Mouse (Mus musculus) MEL (cell line): ENCODE data around the gene Lpar6. TPM values are rescaled to one million over a fixed set of nuclear protein-coding genes. Genes with fewer than 3 reads are reported as not detected.

ENCODE experiments used
- DNase-seq: peaks from one replicate; pipeline ENCODE4 v3.0.0; 2011; ENCODE audit warnings: low read depth, low spot score
- H3K27ac ChIP-seq: 2 replicates; pipeline ENCODE4 v1.5.1; 2012; ENCODE audit warnings: low read depth, mild to moderate bottlenecking, control low read depth, low read length, moderate library complexity; ENCODE audit not compliant: control insufficient read depth
- H3K27me3 ChIP-seq, 2 experiments: fragments of 150-350 bp in 1 of 2; sonication (generic) in 1 of 2; 2 replicates each; pipeline ENCODE4 v1.6.1; 2012; ENCODE audit warnings: low read length in 2 of 2, mild to moderate bottlenecking in 2 of 2, improper control_type of control experiment in 1 of 2, moderate library complexity in 1 of 2; ENCODE audit not compliant: insufficient read depth in 2 of 2, control insufficient read depth in 1 of 2
- H3K36me3 ChIP-seq, 2 experiments: 2 replicates each; pipeline ENCODE4 v1.6.1; 2012 to 2014; ENCODE audit warnings: low read length in 2 of 2, improper control_type of control experiment in 1 of 2, inconsistent platforms in 1 of 2, mild to moderate bottlenecking in 1 of 2; ENCODE audit not compliant: insufficient read depth in 2 of 2, control insufficient read depth in 1 of 2
- H3K4me1 ChIP-seq, 2 experiments: fragments of 150-350 bp in 1 of 2; sonication (generic) in 1 of 2; 2 replicates each; pipeline ENCODE4 v1.6.1; 2012; ENCODE audit warnings: low read length in 2 of 2, improper control_type of control experiment in 1 of 2, mild to moderate bottlenecking in 1 of 2; ENCODE audit not compliant: insufficient read depth in 2 of 2, control insufficient read depth in 1 of 2
- H3K4me3 ChIP-seq, 2 experiments: fragments of 150-350 bp in 1 of 2; sonication (generic) in 1 of 2; 2 replicates each; pipeline ENCODE4 v1.5.1; 2012; ENCODE audit warnings: low read depth in 2 of 2, low read length in 2 of 2, mild to moderate bottlenecking in 2 of 2, moderate library complexity in 2 of 2, control low read depth in 1 of 2, improper control_type of control experiment in 1 of 2; ENCODE audit not compliant: control insufficient read depth in 1 of 2, insufficient read depth in 1 of 2
- H3K79me2 ChIP-seq: 2 replicates; pipeline ENCODE4 v1.6.1; 2012; ENCODE audit warnings: mild to moderate bottlenecking, low read length, moderate library complexity; ENCODE audit not compliant: control insufficient read depth, poor library complexity, insufficient read depth
- H3K9ac ChIP-seq: 2 replicates; pipeline ENCODE4 v1.6.1; 2012; ENCODE audit warnings: low read depth, mild to moderate bottlenecking, control low read depth, low read length, moderate library complexity; ENCODE audit not compliant: control insufficient read depth, poor library complexity, severe bottlenecking
- H3K9me3 ChIP-seq: fragments of 150-350 bp; sonication (generic); replicated peaks from 2 replicates; pipeline ENCODE4 v1.6.1; 2012; ENCODE audit warnings: mild to moderate bottlenecking, low read length, improper control_type of control experiment, moderate library complexity; ENCODE audit not compliant: insufficient read depth
- BHLHE40 ChIP-seq: IDR thresholded peaks from 2 replicates; pipeline ENCODE4 v1.6.1; 2012; ENCODE audit warnings: low read depth, mild to moderate bottlenecking, inconsistent platforms, low read length, improper control_type of control experiment, borderline replicate concordance
- CHD1 ChIP-seq: IDR thresholded peaks from 2 replicates; pipeline ENCODE4 v1.6.1; 2012; ENCODE audit warnings: low read depth, mild to moderate bottlenecking, inconsistent platforms, low read length, improper control_type of control experiment
- CHD2 ChIP-seq: IDR thresholded peaks from 2 replicates; pipeline ENCODE4 v1.6.1; 2011; ENCODE audit warnings: low read length, improper control_type of control experiment
- CTCF ChIP-seq, 3 experiments: IDR thresholded peaks in 2 of 3; conservative IDR thresholded peaks in 1 of 3; 2 replicates each; pipeline ENCODE4 v1.5.1; 2011 to 2012; ENCODE audit warnings: low read length in 3 of 3, low read depth in 2 of 3, mild to moderate bottlenecking in 2 of 3, improper control_type of control experiment in 1 of 3, inconsistent platforms in 1 of 3, mixed read lengths in 1 of 3, moderate library complexity in 1 of 3; ENCODE audit not compliant: control insufficient read depth in 1 of 3, insufficient read depth in 1 of 3, poor library complexity in 1 of 3, severe bottlenecking in 1 of 3
- E2F4 ChIP-seq: IDR thresholded peaks from 2 replicates; pipeline ENCODE4 v1.6.1; 2011; ENCODE audit warnings: low read depth, low read length, improper control_type of control experiment, borderline replicate concordance
- ELF1 ChIP-seq: IDR thresholded peaks from 2 replicates; pipeline ENCODE4 v1.6.1; 2014; ENCODE audit warnings: low read depth, mild to moderate bottlenecking, inconsistent platforms, low read length, improper control_type of control experiment, moderate library complexity
- ETS1 ChIP-seq: IDR thresholded peaks from 2 replicates; pipeline ENCODE4 v1.6.1; 2012; ENCODE audit warnings: low read depth, mild to moderate bottlenecking, inconsistent platforms, low read length, improper control_type of control experiment, moderate library complexity
- GABPA ChIP-seq: IDR thresholded peaks from 2 replicates; pipeline ENCODE4 v1.6.1; 2012; ENCODE audit warnings: low read depth, mild to moderate bottlenecking, inconsistent platforms, low read length, improper control_type of control experiment, moderate library complexity
- HCFC1 ChIP-seq: IDR thresholded peaks from 2 replicates; pipeline ENCODE4 v1.6.1; 2012; ENCODE audit warnings: low read depth, mild to moderate bottlenecking, inconsistent platforms, low read length, improper control_type of control experiment, moderate library complexity
- KAT2A ChIP-seq: conservative IDR thresholded peaks from 2 replicates; pipeline ENCODE4 v1.6.1; 2012; ENCODE audit warnings: low read depth, low read length, improper control_type of control experiment, inconsistent platforms
- MAFK ChIP-seq: IDR thresholded peaks from 2 replicates; pipeline ENCODE4 v1.6.1; 2011; ENCODE audit warnings: low read depth, mild to moderate bottlenecking, low read length, improper control_type of control experiment, borderline replicate concordance
- MAX ChIP-seq: IDR thresholded peaks from 2 replicates; pipeline ENCODE4 v1.6.1; 2011; ENCODE audit warnings: low read length, improper control_type of control experiment
- MAZ ChIP-seq: IDR thresholded peaks from 2 replicates; pipeline ENCODE4 v1.6.1; 2012; ENCODE audit warnings: low read depth, mild to moderate bottlenecking, inconsistent platforms, low read length, improper control_type of control experiment
- MXI1 ChIP-seq: IDR thresholded peaks from 2 replicates; pipeline ENCODE4 v1.6.1; 2011; ENCODE audit warnings: mild to moderate bottlenecking, low read depth, low read length, improper control_type of control experiment
- MYB ChIP-seq: IDR thresholded peaks from 2 replicates; pipeline ENCODE4 v1.6.1; 2011; ENCODE audit warnings: mild to moderate bottlenecking, low read depth, low read length, improper control_type of control experiment
- MYC ChIP-seq: IDR thresholded peaks from 2 replicates; pipeline ENCODE4 v1.6.1; 2011; ENCODE audit warnings: low read depth, mild to moderate bottlenecking, low read length, improper control_type of control experiment, moderate library complexity
- NELFE ChIP-seq: IDR thresholded peaks from 2 replicates; pipeline ENCODE4 v1.6.1; 2011; ENCODE audit warnings: low read depth, low read length, improper control_type of control experiment
- NRF1 ChIP-seq: IDR thresholded peaks from 2 replicates; pipeline ENCODE4 v1.6.1; 2014; ENCODE audit warnings: low read depth, mild to moderate bottlenecking, inconsistent platforms, low read length, improper control_type of control experiment, moderate library complexity; ENCODE audit not compliant: poor library complexity, insufficient read depth, severe bottlenecking
- RAD21 ChIP-seq: IDR thresholded peaks from 2 replicates; pipeline ENCODE4 v1.6.1; 2011; ENCODE audit warnings: mild to moderate bottlenecking, low read depth, low read length, improper control_type of control experiment
- SMC3 ChIP-seq: IDR thresholded peaks from 2 replicates; pipeline ENCODE4 v1.6.1; 2011; ENCODE audit warnings: low read depth, low read length, improper control_type of control experiment
- TCF12 ChIP-seq: IDR thresholded peaks from 2 replicates; pipeline ENCODE4 v1.6.1; 2014; ENCODE audit warnings: low read depth, mild to moderate bottlenecking, inconsistent platforms, low read length, improper control_type of control experiment, moderate library complexity
- UBTF ChIP-seq: IDR thresholded peaks from 2 replicates; pipeline ENCODE4 v1.6.1; 2012; ENCODE audit warnings: low read depth, mild to moderate bottlenecking, inconsistent platforms, low read length, improper control_type of control experiment, moderate library complexity, borderline replicate concordance; ENCODE audit not compliant: insufficient read depth
- USF1 ChIP-seq: IDR thresholded peaks from 2 replicates; pipeline ENCODE4 v1.6.1; 2014; ENCODE audit warnings: low read depth, mild to moderate bottlenecking, inconsistent platforms, low read length, improper control_type of control experiment, moderate library complexity
- USF2 ChIP-seq, 2 experiments: IDR thresholded peaks; 2 replicates each; pipeline ENCODE4 v1.6.1; 2011 to 2012; ENCODE audit warnings: improper control_type of control experiment in 2 of 2, low read length in 2 of 2, borderline replicate concordance in 1 of 2, inconsistent platforms in 1 of 2, low read depth in 1 of 2, mild to moderate bottlenecking in 1 of 2; ENCODE audit not compliant: insufficient read depth in 1 of 2
- ZC3H11A ChIP-seq: IDR thresholded peaks from 2 replicates; pipeline ENCODE4 v1.6.1; 2012; ENCODE audit warnings: low read depth, mild to moderate bottlenecking, inconsistent platforms, low read length, improper control_type of control experiment
- ZKSCAN1 ChIP-seq: IDR thresholded peaks from 2 replicates; pipeline ENCODE4 v1.6.1; 2012; ENCODE audit warnings: low read depth, mild to moderate bottlenecking, inconsistent platforms, low read length, improper control_type of control experiment, moderate library complexity
- ZMIZ1 ChIP-seq: IDR thresholded peaks from 2 replicates; pipeline ENCODE4 v1.6.1; 2012; ENCODE audit warnings: low read depth, mild to moderate bottlenecking, inconsistent platforms, low read length, improper control_type of control experiment, moderate library complexity
- ZNF384 ChIP-seq: IDR thresholded peaks from 2 replicates; pipeline ENCODE4 v1.6.1; 2012; ENCODE audit warnings: low read depth, mild to moderate bottlenecking, inconsistent platforms, low read length, improper control_type of control experiment
- polyA plus RNA-seq, 2 experiments: library from polyadenylated mRNA; stranded (reverse) in 1 of 2; unstranded in 1 of 2; fragments of >175 nt in 1 of 2; fragments of >200 nt in 1 of 2; gene quantifications; 2 replicates each; pipeline versions ENCODE4 v1.2.1 to v1.2.4; 2012; ENCODE audit warnings: low replicate concordance in 2 of 2, low read depth in 1 of 2; ENCODE audit not compliant: insufficient read length in 2 of 2, insufficient read depth in 1 of 2, missing spikeins in 1 of 2
- total RNA-seq: library from RNA; depleted of rRNA; stranded (reverse); fragments of 300-350 nt; gene quantifications from 2 replicates; pipeline ENCODE4 v1.2.3, GENCODE M21; 2012

Lpar6 gene
- total and polyA plus RNA-seq, 3 experiments, result not detected

- H3K27ac ChIP-seq, result no peak overlapping the region
- peak; percentile 60 for DNase-seq
- no peaks in the 10 kb centered on the region for H3K79me2 ChIP-seq
- no peaks in the 10 kb centered on the region for H3K4me1 ChIP-seq
- no peaks in the 10 kb centered on the region for H3K27me3 ChIP-seq
- no peaks in the 10 kb centered on the region for H3K9me3 ChIP-seq
- H3K4me3 ChIP-seq, result no peak overlapping the region
- no peak overlapping the region for H3K9ac ChIP-seq
- H3K36me3 ChIP-seq, result peaks cover 0 to 2% of the 10 kb centered on the region in 2 experiments; a peak in 1 of 4 replicates
- TF ChIP-seq ZC3H11A (0 out of 2 replicates have a peak, but pooled peaks have one; percentile 9), MYB (no peak), SMC3 (peak; percentile 58), BHLHE40 (no peak), RAD21 (peak; percentile 44), CTCF (IDR thresholded peaks at IDR 0.05 in 2 of 3, conservative IDR thresholded peaks at IDR 0.05 in 1 of 3; ENCODE audit: control insufficient read depth in 1 of 3, insufficient read depth in 1 of 3, low read depth in 2 of 3, low read length in 3 of 3, poor library complexity in 1 of 3, severe bottlenecking in 1 of 3) (peak; percentile 43 to 57 (median 50)), MXI1 (no peak), MAX (no peak)
Observed at GRCm38 (mm10) chr14:73266166-73266565, 28.5 kb downstream of the Lpar6 start.

- peaks cover 0 to 2% of the 10 kb centered on the region in 2 experiments; a peak in 1 of 4 replicates for H3K36me3 ChIP-seq
Observed at GRCm38 (mm10) chr14:73271807-73272206, 34.1 kb downstream of the Lpar6 start.

GRCm38 (mm10) chr14:73279096-73279495 is 41.4 kb downstream of the Lpar6 start:
- DNase-seq, result no peak
- no peak overlapping the region for H3K27ac ChIP-seq
- no peak overlapping the region for H3K9ac ChIP-seq
- no peaks in the 10 kb centered on the region for H3K27me3 ChIP-seq
- no peaks in the 10 kb centered on the region for H3K9me3 ChIP-seq
- no peaks in the 10 kb centered on the region for H3K4me1 ChIP-seq
- peaks cover 0 to 2% of the 10 kb centered on the region in 2 experiments; a peak in 1 of 4 replicates for H3K36me3 ChIP-seq
- H3K4me3 ChIP-seq, result no peak overlapping the region
- H3K79me2 ChIP-seq, result no peaks in the 10 kb centered on the region
- TF ChIP-seq NRF1 (no peak), CHD2 (no peak), CTCF (IDR thresholded peaks at IDR 0.05 in 2 of 3, conservative IDR thresholded peaks at IDR 0.05 in 1 of 3; ENCODE audit: control insufficient read depth in 1 of 3, insufficient read depth in 1 of 3, low read depth in 2 of 3, low read length in 3 of 3, poor library complexity in 1 of 3, severe bottlenecking in 1 of 3) (no peak), BHLHE40 (no peak), HCFC1 (no peak), SMC3 (no peak), UBTF (no peak), ZC3H11A (no peak), KAT2A (no peak), RAD21 (no peak), ZNF384 (no peak), TCF12 (no peak), ETS1 (no peak), ZKSCAN1 (no peak), GABPA (no peak), NELFE (no peak), USF2 (IDR thresholded peaks at IDR 0.05; ENCODE audit: borderline replicate concordance in 1 of 2, insufficient read depth in 1 of 2, low read depth in 1 of 2, low read length in 2 of 2) (no peak), MAFK (no peak)

More at GRCm38 (mm10) chr14:73271807-73272206, 34.1 kb downstream of the Lpar6 start:
- TF ChIP-seq ZC3H11A, result no peak
- TF ChIP-seq USF1, result no peak
- TF ChIP-seq E2F4, result no peak
- TF ChIP-seq ZKSCAN1, result no peak
- TF ChIP-seq MAZ, result no peak
- no peak for TF ChIP-seq SMC3
- TF ChIP-seq CHD1, result no peak
- no peak for TF ChIP-seq HCFC1
- TF ChIP-seq MYC, result no peak
- TF ChIP-seq ZMIZ1, result no peak
- TF ChIP-seq ELF1, result no peak
- no peak overlapping the region for H3K27ac ChIP-seq
- no peak overlapping the region for H3K4me3 ChIP-seq
- H3K4me1 ChIP-seq, result no peaks in the 10 kb centered on the region
- no peaks in the 10 kb centered on the region for H3K27me3 ChIP-seq
- no peaks in the 10 kb centered on the region for H3K9me3 ChIP-seq
- no peak for DNase-seq
- H3K9ac ChIP-seq, result no peak overlapping the region
- H3K79me2 ChIP-seq, result no peaks in the 10 kb centered on the region
